15 mouse cellular contexts compared by ENCODE assay signal in genomic region chr9:95793986-95794744, GRCm38 (mm10). TPM values are rescaled to one million over a fixed set of nuclear protein-coding genes. Genes with fewer than 3 reads are reported as not detected.
DNase-seq lines count a peak whose midpoint lies in the region; ATAC-seq and TF ChIP-seq lines count a peak whose summit lies in the region.
"Had no signal": no experiment of that assay in that cellular context is flagged by ENCODE, and none has a peak within 500 bp of the region (broad histone marks: within the 10 kb centered on the region; RNA-seq: fewer than 3 reads in every experiment).

No protein-coding gene starts in this region.

- peak overlapping the region; percentile 58 for H3K27ac ChIP-seq in intestine, embryonic 15.5 days
- H3K27ac ChIP-seq in kidney, adult 2 months (ENCODE audit: insufficient read depth, low read depth, low read length), result no peak overlapping the region; the same call in 1 of the 2 replicates
- H3K27ac ChIP-seq in stomach, postnatal 0 days (replicated peaks), result no peak overlapping the region; the same call in 1 of the 2 replicates
- H3K27ac ChIP-seq: heart, embryonic 15.5 days; hindbrain, embryonic 10.5 days; midbrain, embryonic 10.5 days; neural tube, embryonic 12.5 days had no signal

- TF ChIP-seq POLR2A in kidney, adult 2 months (IDR thresholded peaks at IDR 0.05; ENCODE audit: low read depth, low read length), result no peak

- no peak for TF ChIP-seq EP300 in stomach, postnatal 0 days (optimal IDR thresholded peaks at IDR 0.05)

- no peak overlapping the region for H3K9ac ChIP-seq in intestine, embryonic 15.5 days
- no peak overlapping the region for H3K9ac ChIP-seq in stomach, postnatal 0 days (ENCODE audit: low read length)
- H3K9ac ChIP-seq: heart, embryonic 15.5 days; liver, postnatal 0 days; neural tube, embryonic 12.5 days had no signal

- no peaks in the 10 kb centered on the region for H3K4me1 ChIP-seq in intestine, embryonic 15.5 days (replicated peaks)
- H3K4me1 ChIP-seq in kidney, adult 2 months (ENCODE audit: control insufficient read depth, insufficient read depth, low read length), result peaks cover 9% of the 10 kb centered on the region
- H3K4me1 ChIP-seq in stomach, postnatal 0 days (replicated peaks; ENCODE audit: control insufficient read depth, insufficient read depth), result no peaks in the 10 kb centered on the region
- H3K4me1 ChIP-seq: heart, embryonic 15.5 days; hindbrain, embryonic 10.5 days; neural tube, embryonic 12.5 days had no signal

- no peaks in the 10 kb centered on the region for H3K27me3 ChIP-seq in intestine, embryonic 15.5 days (replicated peaks)
- H3K27me3 ChIP-seq in kidney, adult 2 months (replicated peaks; ENCODE audit: control insufficient read depth, insufficient read depth, low read length), result no peaks in the 10 kb centered on the region
- H3K27me3 ChIP-seq in stomach, postnatal 0 days (ENCODE audit: control insufficient read depth, insufficient read depth, low read length), result no peaks in the 10 kb centered on the region
- H3K27me3 ChIP-seq: heart, embryonic 15.5 days; neural tube, embryonic 12.5 days had no signal

- no peak overlapping the region; the same call in 1 of the 2 replicates for H3K4me2 ChIP-seq in intestine, embryonic 15.5 days (replicated peaks)
- no peak overlapping the region for H3K4me2 ChIP-seq in stomach, postnatal 0 days (replicated peaks; ENCODE audit: low read depth)
- H3K4me2 ChIP-seq: heart, embryonic 15.5 days; neural tube, embryonic 12.5 days had no signal

- DNase-seq in kidney, adult 2 months, result peak; percentile 87
- DNase-seq in kidney, postnatal 14 days, result peak; percentile 78
- DNase-seq in stomach, postnatal 0 days (ENCODE audit: low spot score), result no peak
- no peak for DNase-seq in adipocyte (ENCODE audit: low spot score)
- DNase-seq in frontal cortex, adult 2 months (ENCODE audit: extremely low spot score in 1 of 2, low spot score in 1 of 2), result no peak
- DNase-seq in cerebellum, adult 8-10 months, result no peak
- DNase-seq: layer of hippocampus, adult 9-11 months; liver, postnatal 0 days; lung, postnatal 36 days had no signal

- no peak for TF ChIP-seq CTCF in kidney, adult 2 months (conservative IDR thresholded peaks at IDR 0.05; ENCODE audit: insufficient read depth, insufficient read length, low read depth, low read length)
- no peak for TF ChIP-seq CTCF in stomach, postnatal 0 days (IDR thresholded peaks at IDR 0.05; ENCODE audit: low read depth)

- ATAC-seq in intestine, embryonic 15.5 days, result peak; percentile 76
- ATAC-seq in stomach, postnatal 0 days (ENCODE audit: low FRiP score, low TSS enrichment), result peak; percentile 56; the same call in 1 of the 2 replicates

- 58% methylated on average over 15 of the region's 15 CpGs for WGBS in intestine, embryonic 15.5 days
- WGBS in kidney, adult 2 months, result 55% methylated on average over 15 of the region's 15 CpGs
- 52% methylated on average over 15 of the region's 15 CpGs for WGBS in stomach, postnatal 0 days

- no peaks in the 10 kb centered on the region for H3K9me3 ChIP-seq in intestine, embryonic 15.5 days
- H3K9me3 ChIP-seq in stomach, postnatal 0 days (ENCODE audit: control insufficient read depth, low read length), result no peaks in the 10 kb centered on the region
- H3K9me3 ChIP-seq: G1E; heart, embryonic 15.5 days; midbrain, embryonic 10.5 days; neural tube, embryonic 12.5 days had no signal

- H3K36me3 ChIP-seq in intestine, embryonic 15.5 days, result no peaks in the 10 kb centered on the region
- no peaks in the 10 kb centered on the region for H3K36me3 ChIP-seq in kidney, adult 2 months (ENCODE audit: control insufficient read depth, insufficient read depth, low read length)
- H3K36me3 ChIP-seq in stomach, postnatal 0 days (ENCODE audit: control insufficient read depth, insufficient read depth, low read length), result no peaks in the 10 kb centered on the region
- H3K36me3 ChIP-seq: G1E; heart, embryonic 15.5 days; hindbrain, embryonic 10.5 days; midbrain, embryonic 10.5 days; neural tube, embryonic 12.5 days had no signal

- no peak overlapping the region for H3K4me3 ChIP-seq in intestine, embryonic 15.5 days (replicated peaks)
- no peak overlapping the region for H3K4me3 ChIP-seq in kidney, adult 2 months (ENCODE audit: insufficient read depth, low read depth, low read length)
- H3K4me3 ChIP-seq in stomach, postnatal 0 days (ENCODE audit: low read depth, low read length), result no peak overlapping the region
- H3K4me3 ChIP-seq: heart, embryonic 15.5 days; hindbrain, embryonic 10.5 days; midbrain, embryonic 10.5 days; neural tube, embryonic 12.5 days had no signal

RNA-seq across cellular contexts. Expression of gene Trpc1, which starts 44.0 kb away (rescaled TPM):
- polyA plus RNA-seq in intestine, embryonic 15.5 days (2015; fragmentation: Nextera tagmentation; extraction: Ambion mirVana), result 2.5 and 3.0 TPM in 2 replicates
- polyA plus RNA-seq in kidney, adult 2 months (2012; rRNA removed), result 11.6 and 13.6 TPM in 2 replicates
- 1.2 and 1.3 TPM in 2 replicates for polyA plus RNA-seq in stomach, postnatal 0 days (2015; fragmentation: Nextera tagmentation; extraction: Ambion mirVana)
- polyA plus RNA-seq in frontal cortex, adult 2 months (2012; rRNA removed), result 19.4 and 22.4 TPM in 2 replicates
- polyA plus RNA-seq: G1E had no signal

RNA-seq across cellular contexts. Expression of gene Pls1, which starts 50.9 kb away (rescaled TPM):
- polyA plus RNA-seq in intestine, embryonic 15.5 days (2015; fragmentation: Nextera tagmentation; extraction: Ambion mirVana), result 88.3 and 90.4 TPM in 2 replicates
- 12.0 and 21.6 TPM in 2 replicates for polyA plus RNA-seq in kidney, adult 2 months (2012; rRNA removed)
- polyA plus RNA-seq in stomach, postnatal 0 days (2015; fragmentation: Nextera tagmentation; extraction: Ambion mirVana), result 44.4 and 45.6 TPM in 2 replicates
- 4.7 and 6.1 TPM in 2 replicates for polyA plus RNA-seq in frontal cortex, adult 2 months (2012; rRNA removed)
- polyA plus RNA-seq: G1E had no signal

Comparison
In these comparisons a context has a peak if more than half of its experiments do, and no peak if none do; other contexts are left out.
1. DNase-seq: peak in kidney, adult 2 months (single experiment) and kidney, postnatal 14 days (single experiment); none in stomach, postnatal 0 days (single experiment), adipocyte (single experiment), frontal cortex, adult 2 months (0 of 2) and cerebellum, adult 8-10 months (single experiment).